Mouse (Mus musculus) lung, postnatal 0 days (tissue): ENCODE measurements at regions not wholly inside any gene's neighbourhood (a gene's known extent, or its start where the extent isn't known, plus 50 kb on each side); places are given as distances from the start of the nearest gene placed in this dataset.

Experiments used
- CTCF ChIP-seq: IDR thresholded peaks from 2 replicates; pipeline ENCODE4 v1.5.1; 2016; ENCODE audit warnings: antibody characterized with exemption, mild to moderate bottlenecking
- EP300 ChIP-seq: IDR thresholded peaks from 2 replicates; pipeline ENCODE4 v1.6.1; 2016; ENCODE audit warnings: antibody characterized with exemption, mild to moderate bottlenecking, control low read depth

- TF ChIP-seq CTCF (no peak), EP300 (no peak)
These were observed 92.9 kb upstream of the Pfn2 start for GRCm38 (mm10) chr3:57940504-57941381.
